Mouse (Mus musculus) intestine, postnatal 0 days (tissue): ENCODE measurements around the gene Pik3r5. TPM values are rescaled to one million over a fixed set of nuclear protein-coding genes. Genes with fewer than 3 reads are reported as not detected.

Experiments used
- ATAC-seq: fragments of 200-750 bp; cut with Nextera tagmentation; 2 replicates; pipeline ENCODE4 v1.8.0; 2017; ENCODE audit warnings: mild to moderate bottlenecking, moderate TSS enrichment, moderate library complexity
- H3K27ac ChIP-seq: fragments of 300-500 bp; sonication (generic); 2 replicates; pipeline ENCODE4 v1.5.1; 2014; ENCODE audit warnings: mild to moderate bottlenecking, low read depth, low read length, moderate library complexity
- H3K27me3 ChIP-seq: fragments of 300-500 bp; sonication (generic); replicated peaks from 2 replicates; pipeline ENCODE4 v1.6.1; 2014; ENCODE audit warnings: low read length, mixed read lengths; ENCODE audit not compliant: control insufficient read depth, insufficient read depth
- H3K36me3 ChIP-seq: fragments of 300-500 bp; sonication (generic); 2 replicates; pipeline ENCODE4 v1.6.1; 2014; ENCODE audit warnings: mild to moderate bottlenecking, moderate library complexity; ENCODE audit not compliant: control insufficient read depth, insufficient read depth
- H3K4me1 ChIP-seq: fragments of 300-500 bp; sonication (generic); replicated peaks from 2 replicates; pipeline ENCODE4 v1.6.1; 2014; ENCODE audit warnings: antibody characterized with exemption, low read length, mixed read lengths; ENCODE audit not compliant: control insufficient read depth, insufficient read depth
- H3K4me2 ChIP-seq: fragments of 300-500 bp; sonication (generic); replicated peaks from 2 replicates; pipeline ENCODE4 v1.6.1; 2014; ENCODE audit warnings: low read depth, mild to moderate bottlenecking, moderate library complexity
- H3K4me3 ChIP-seq: fragments of 300-500 bp; sonication (generic); 2 replicates; pipeline ENCODE4 v1.5.1; 2014; ENCODE audit warnings: low read depth, low read length
- H3K9ac ChIP-seq: fragments of 300-500 bp; sonication (generic); 2 replicates; pipeline ENCODE4 v1.6.1; 2014; ENCODE audit warnings: mild to moderate bottlenecking, low read depth, low read length
- H3K9me3 ChIP-seq: fragments of 300-500 bp; sonication (generic); 2 replicates; pipeline ENCODE4 v1.6.1; 2016; ENCODE audit warnings: mixed run types; ENCODE audit not compliant: control insufficient read depth
- CTCF ChIP-seq: sonication (generic); IDR thresholded peaks from 2 replicates; pipeline ENCODE4 v1.5.1; 2016; ENCODE audit warnings: low read depth, mild to moderate bottlenecking, control low read depth, antibody characterized with exemption, moderate library complexity
- WGBS: fragments of 180-500 bp; shearing (Covaris S2); extraction: QIAGEN DNeasy Blood & Tissue Kit; methylation state at CpG from one replicate; pipeline ENCODE4 v1.1.7; 2014; 5-methylcytosine and 5-hydroxymethylcytosine counted together
- polyA plus RNA-seq: library from polyadenylated mRNA; unstranded; fragments of >200 nt; fragmentation: Nextera tagmentation; extraction: Ambion mirVana; gene quantifications from 2 replicates; pipeline ENCODE4 v1.2.1, GENCODE M21; 2015

Pik3r5 gene
- polyA plus RNA-seq, 1 experiment from 2014 or later = 0.35 TPM

DNA sequence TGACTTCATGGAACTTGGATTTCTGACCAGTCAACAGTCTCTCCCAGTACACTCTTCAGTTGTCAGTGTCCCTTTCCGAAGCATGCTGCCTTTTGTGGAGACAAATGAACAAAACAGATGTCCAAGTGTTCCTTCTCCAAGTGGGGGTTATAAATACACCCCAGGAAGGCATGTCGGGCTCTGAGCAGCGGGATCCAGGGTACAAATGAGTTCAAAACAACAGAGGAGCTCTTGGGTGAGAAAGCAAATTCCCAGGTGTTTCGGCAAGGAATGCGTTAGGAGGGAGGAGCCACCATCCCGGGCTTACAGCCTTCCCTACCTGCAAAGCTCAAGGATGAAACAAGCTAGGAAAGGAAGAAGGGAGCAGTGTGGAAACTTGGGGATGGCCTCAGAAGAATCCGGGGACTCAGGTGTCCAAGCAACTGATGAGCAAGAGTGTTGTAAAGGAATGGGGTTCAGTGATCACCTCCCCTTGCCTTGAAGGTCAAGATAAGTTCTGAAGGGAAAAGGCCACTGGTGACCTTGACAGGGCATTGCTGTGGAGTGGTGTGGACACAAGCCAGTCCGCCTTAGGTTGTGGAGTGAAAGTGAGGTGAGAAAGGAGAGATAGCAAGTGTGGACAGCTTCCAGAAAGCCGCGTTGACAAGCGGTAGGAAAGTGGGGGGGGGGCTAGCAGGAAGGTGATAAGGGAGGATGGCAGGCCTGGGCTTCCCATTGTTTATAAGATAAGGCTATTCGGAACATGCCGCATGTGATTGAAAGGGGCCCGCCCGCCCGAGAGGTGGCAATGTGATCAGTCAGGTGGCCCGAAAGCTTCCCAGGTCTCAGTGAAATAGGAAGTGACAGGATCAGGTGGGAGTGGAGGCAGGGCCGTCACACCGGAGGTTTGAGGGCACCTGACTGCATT, 41.3 kb upstream of the Pik3r5 start:
- Histone ChIP-seq H3K27ac (no peak overlapping the region), H3K4me3 (no peak overlapping the region), H3K9ac (no peak overlapping the region), H3K4me1 (no peaks in the 10 kb centered on the region; the same call in 1 of the 2 replicates), H3K27me3 (peaks cover 73% of the 10 kb centered on the region), H3K9me3 (no peaks in the 10 kb centered on the region), H3K36me3 (no peaks in the 10 kb centered on the region), H3K4me2 (no peak overlapping the region)
- no peak for ATAC-seq
- 13% methylated on average over 19 of the region's 19 CpGs for WGBS
- TF ChIP-seq CTCF = no peak

DNA sequence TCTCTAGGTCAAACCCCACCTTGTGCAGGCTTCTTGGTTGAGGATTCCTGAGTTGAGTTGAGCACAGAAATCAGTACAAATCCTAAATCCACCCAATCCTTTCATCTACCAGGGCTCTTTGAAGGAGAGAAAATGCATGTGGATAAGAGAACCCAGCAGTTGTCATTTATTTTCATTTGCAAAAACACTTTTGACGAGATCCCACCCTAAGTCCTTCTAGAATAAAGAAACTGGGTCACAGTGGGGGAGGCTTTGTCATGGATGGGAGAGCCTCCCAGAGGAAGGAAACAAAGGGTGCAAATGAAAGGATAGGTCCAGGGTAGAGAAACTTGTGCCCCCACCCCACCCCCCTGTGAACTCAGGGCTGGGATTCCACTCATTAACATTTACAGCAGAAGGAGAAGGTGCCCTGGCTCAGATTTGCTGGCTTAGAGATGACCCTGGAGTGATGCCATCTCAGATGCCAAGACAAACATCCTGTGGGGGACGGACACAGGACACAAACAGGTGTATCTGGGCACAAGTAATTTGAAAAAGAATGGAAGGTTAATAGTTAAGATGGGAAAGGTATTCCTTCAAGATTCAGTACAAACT, 37.9 kb upstream of the Pik3r5 start:
- Histone ChIP-seq H3K27ac (no peak overlapping the region), H3K9me3 (no peaks in the 10 kb centered on the region), H3K27me3 (peaks cover 73% of the 10 kb centered on the region), H3K9ac (no peak overlapping the region), H3K4me3 (no peak overlapping the region), H3K4me1 (no peaks in the 10 kb centered on the region), H3K4me2 (no peak overlapping the region), H3K36me3 (no peaks in the 10 kb centered on the region)
- TF ChIP-seq CTCF = no peak
- 66% methylated on average over 2 of the region's 2 CpGs for WGBS
- no peak for ATAC-seq

DNA sequence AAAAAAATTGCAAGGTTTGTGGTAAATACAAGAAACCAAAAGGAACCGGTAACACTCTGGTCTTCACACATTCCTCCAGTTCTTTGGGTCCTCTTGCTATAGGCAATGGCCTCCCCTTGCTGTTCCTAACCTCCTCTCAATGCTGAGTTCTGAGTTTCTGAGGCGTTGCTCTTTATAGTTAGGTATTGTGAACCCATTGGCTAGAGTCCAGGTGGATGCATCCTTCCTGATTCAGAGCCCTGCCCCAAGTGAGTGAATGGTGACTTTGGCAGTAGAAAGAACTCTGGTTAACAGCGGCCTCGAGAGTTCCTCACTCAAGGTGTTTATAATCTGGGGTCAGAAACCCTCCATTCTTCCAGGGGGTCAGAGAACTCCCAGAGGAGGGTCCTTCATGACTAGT, 37.2 kb upstream of the Pik3r5 start:
- H3K9ac ChIP-seq = no peak overlapping the region
- 43% methylated on average over 4 of the region's 4 CpGs for WGBS
- H3K27me3 ChIP-seq = peaks cover 74% of the 10 kb centered on the region
- H3K27ac ChIP-seq = no peak overlapping the region
- no peak overlapping the region for H3K4me2 ChIP-seq
- no peaks in the 10 kb centered on the region for H3K9me3 ChIP-seq
- no peaks in the 10 kb centered on the region for H3K4me1 ChIP-seq
- no peak for ATAC-seq
- H3K4me3 ChIP-seq = no peak overlapping the region
- no peak for TF ChIP-seq CTCF
- no peaks in the 10 kb centered on the region for H3K36me3 ChIP-seq

DNA sequence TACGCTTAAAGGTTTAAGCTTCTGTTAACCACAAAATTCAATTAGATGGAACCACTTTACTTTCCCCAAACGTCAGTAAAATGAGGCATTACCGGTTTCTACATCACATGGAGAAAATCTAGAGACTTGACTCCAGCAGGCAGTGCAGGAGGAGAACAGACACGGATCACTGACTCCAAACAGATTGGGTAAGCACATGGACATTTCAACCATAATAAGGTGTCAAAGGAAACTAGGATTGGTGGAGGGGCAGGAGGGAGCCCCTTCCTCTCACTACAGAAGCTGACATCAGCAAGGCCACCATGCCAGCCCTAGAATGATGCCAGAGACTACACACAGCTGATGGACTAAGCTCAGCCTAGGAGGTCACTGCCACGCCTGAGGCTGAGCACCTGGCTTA, 36.4 kb upstream of the Pik3r5 start:
- no peak overlapping the region for H3K4me3 ChIP-seq
- no peak overlapping the region for H3K9ac ChIP-seq
- ATAC-seq = no peak
- no peak for TF ChIP-seq CTCF
- H3K36me3 ChIP-seq = no peaks in the 10 kb centered on the region
- no peak overlapping the region for H3K27ac ChIP-seq
- no peaks in the 10 kb centered on the region for H3K4me1 ChIP-seq
- no peak overlapping the region for H3K4me2 ChIP-seq
- peaks cover 77% of the 10 kb centered on the region for H3K27me3 ChIP-seq
- WGBS = 76% methylated on average over 5 of the region's 5 CpGs
- no peaks in the 10 kb centered on the region for H3K9me3 ChIP-seq

DNA sequence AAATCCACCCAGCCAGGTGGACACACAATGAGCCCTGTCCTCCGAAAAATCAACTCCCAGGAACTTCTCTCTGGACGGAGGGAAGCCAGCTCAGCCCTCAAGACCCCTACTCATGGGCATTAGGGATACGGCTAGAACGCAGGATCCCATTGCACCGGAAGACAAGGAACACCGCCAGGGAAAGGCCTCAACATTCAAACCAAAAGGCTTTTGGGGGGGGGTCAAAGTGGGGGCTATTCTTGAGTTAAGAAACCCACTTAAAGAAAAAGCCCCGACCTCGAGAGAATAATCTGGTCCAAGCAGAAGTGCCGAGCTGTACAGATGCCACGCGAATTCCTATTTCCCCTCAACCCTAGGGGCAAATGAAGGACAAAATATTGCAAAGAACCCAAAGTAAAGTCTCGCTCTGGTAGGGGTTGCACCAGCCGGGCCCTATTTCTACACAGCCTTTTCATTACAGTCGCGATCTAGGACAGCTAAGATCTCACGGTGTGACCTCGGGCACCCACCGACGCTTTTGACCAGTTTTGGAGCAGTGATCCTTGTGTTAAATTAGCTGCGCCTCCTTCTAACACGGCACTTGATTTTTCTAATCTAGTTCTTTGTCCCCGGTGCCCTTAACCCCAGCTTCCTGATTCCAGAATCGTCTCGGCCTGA, 32.9 kb upstream of the Pik3r5 start:
- Histone ChIP-seq H3K9me3 (no peaks in the 10 kb centered on the region), H3K36me3 (no peaks in the 10 kb centered on the region), H3K27me3 (peaks cover 62% of the 10 kb centered on the region), H3K4me1 (no peaks in the 10 kb centered on the region), H3K4me2 (peak overlapping the region; percentile 83), H3K27ac (no peak overlapping the region), H3K4me3 (peak overlapping the region; percentile 47), H3K9ac (no peak overlapping the region)
- no peak for TF ChIP-seq CTCF
- 28% methylated on average over 24 of the region's 24 CpGs for WGBS
- no peak for ATAC-seq

DNA sequence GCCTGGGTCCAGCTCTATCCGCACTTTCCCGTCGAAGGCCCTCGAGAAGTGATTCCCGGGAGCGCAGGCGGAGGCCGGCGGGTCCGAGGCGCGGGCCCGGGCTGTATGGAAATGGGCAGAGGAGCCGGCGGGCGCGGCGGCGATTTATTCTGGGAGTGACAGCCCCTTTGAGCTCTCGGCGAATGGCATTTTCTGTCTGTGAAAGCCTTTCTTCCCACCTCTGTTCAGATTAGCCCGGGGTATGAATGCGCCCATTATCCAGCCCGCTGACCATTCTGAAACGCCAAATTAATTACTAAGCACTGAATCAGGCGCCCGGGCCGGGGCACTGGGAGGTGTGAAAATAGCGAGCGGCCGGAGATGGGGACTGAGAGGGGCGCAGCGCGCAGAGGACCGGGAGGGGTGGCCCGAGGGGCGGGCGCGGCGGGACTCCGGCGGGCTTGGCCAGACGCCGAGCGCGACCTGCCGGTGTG, 32.3 kb upstream of the Pik3r5 start:
- Histone ChIP-seq H3K27ac (no peak overlapping the region), H3K36me3 (no peaks in the 10 kb centered on the region), H3K27me3 (peaks cover 57% of the 10 kb centered on the region), H3K4me2 (peak overlapping the region; percentile 83), H3K9ac (no peak overlapping the region), H3K4me3 (peak overlapping the region; percentile 47), H3K9me3 (no peaks in the 10 kb centered on the region), H3K4me1 (no peaks in the 10 kb centered on the region)
- no peak for TF ChIP-seq CTCF
- ATAC-seq = no peak
- WGBS = under 1% methylated on average over 47 of the region's 47 CpGs
